Mouse (Mus musculus) left cerebral cortex, postnatal 4 days (tissue): Measurements from ENCODE around the gene Hmg20b. TPM values are rescaled to one million over a fixed set of nuclear protein-coding genes. Genes with fewer than 3 reads are reported as not detected.

Experiments
- DNase-seq: peaks from one replicate; pipeline ENCODE4 v3.0.0-alpha.2; 2022
- intact Hi-C: fragments of 180-260 bp; cut with DNase I; formaldehyde crosslinking; loops from one replicate; pipeline ENCODE4 v1.15.1; 2025
- total RNA-seq, 2 experiments: library from RNA; stranded (reverse); gene quantifications; 2 replicates each; pipeline ENCODE4 v1.2.3; 2021

Gene Hmg20b
- total RNA-seq, 2 experiments from 2014 or later: 23.5 to 26.8 TPM

GRCm38 (mm10) chr10:81379809-81380378, 29.6 kb upstream of the Hmg20b start:
- intact Hi-C loops: no loop called here
- DNase-seq: no peak

GRCm38 (mm10) chr10:81379183-81379553, 28.9 kb upstream of the Hmg20b start:
- intact Hi-C loops: no loop called here
- DNase-seq: no peak

- intact Hi-C loops: no loop called here
These were observed 28.4 kb upstream of the Hmg20b start for GRCm38 (mm10) chr10:81378553-81379182.

GRCm38 (mm10) chr10:81377793-81378552, 27.7 kb upstream of the Hmg20b start, which contains the start of gene Fzr1:
Gene Fzr1, minus strand, starts transcription at chr10:81378516.
- intact Hi-C loops: no loop called here
- DNase-seq: no peak

More at GRCm38 (mm10) chr10:81378553-81379182, 28.4 kb upstream of the Hmg20b start:
- peak; percentile 100 for DNase-seq

- DNase-seq: no peak
- intact Hi-C loops: no loop called here
These were observed 27.0 kb upstream of the Hmg20b start for GRCm38 (mm10) chr10:81377362-81377664.

GRCm38 (mm10) chr10:81376561-81377361, 26.5 kb upstream of the Hmg20b start:
- DNase-seq: no peak
- intact Hi-C loops: no loop called here

GRCm38 (mm10) chr10:81375322-81375721, 25.0 kb upstream of the Hmg20b start:
- intact Hi-C loops: no loop called here

GRCm38 (mm10) chr10:81367207-81367495, 16.9 kb upstream of the Hmg20b start:
- intact Hi-C loops: no loop called here
- no peak for DNase-seq

More at GRCm38 (mm10) chr10:81375322-81375721, 25.0 kb upstream of the Hmg20b start:
- DNase-seq: no peak

GRCm38 (mm10) chr10:81366477-81367206, 16.4 kb upstream of the Hmg20b start:
- intact Hi-C loops: no loop called here
- no peak for DNase-seq

GRCm38 (mm10) chr10:81365672-81366476, 15.6 kb upstream of the Hmg20b start, which contains the start of gene 4930404N11Rik:
Gene 4930404N11Rik, minus strand, starts transcription at chr10:81365816.
- no peak for DNase-seq
- intact Hi-C loops: no loop called here

GRCm38 (mm10) chr10:81365073-81365472, 14.8 kb upstream of the Hmg20b start:
- DNase-seq: no peak
- intact Hi-C loops: no loop called here

- DNase-seq: no peak
- intact Hi-C loops: no loop called here
These were observed 14.4 kb upstream of the Hmg20b start for GRCm38 (mm10) chr10:81364666-81365065.

- no peak for DNase-seq
These were observed 13.4 kb upstream of the Hmg20b start for GRCm38 (mm10) chr10:81363436-81364346.

GRCm38 (mm10) chr10:81362336-81362949, 12.2 kb upstream of the Hmg20b start:
- DNase-seq: no peak
- intact Hi-C loops: no loop called here

More at GRCm38 (mm10) chr10:81363436-81364346, 13.4 kb upstream of the Hmg20b start:
- intact Hi-C loops: no loop called here

- no peak for DNase-seq
- intact Hi-C loops: no loop called here
These were observed 10.4 kb upstream of the Hmg20b start for GRCm38 (mm10) chr10:81360721-81361120.

- no peak for DNase-seq
- intact Hi-C loops: no loop called here
These were observed 8.6 kb upstream of the Hmg20b start for GRCm38 (mm10) chr10:81358841-81359240.

- intact Hi-C loops: no loop called here
- DNase-seq: no peak
These were observed 7.9 kb upstream of the Hmg20b start for GRCm38 (mm10) chr10:81358209-81358608.
